Mouse (Mus musculus): Measurements from ENCODE around the gene Pbx2.

GRCm38 (mm10) chr17:34641945-34642344, 50.9 kb downstream of the Pbx2 start:
- no peak for TF ChIP-seq MAX (IDR thresholded peaks at IDR 0.05)
- no peak for TF ChIP-seq CEBPB (IDR thresholded peaks at IDR 0.05; ENCODE audit: low read depth)
- TF ChIP-seq CTCF (IDR thresholded peaks at IDR 0.05; ENCODE audit: control insufficient read depth, insufficient read depth, insufficient read length) = no peak
- no peak for TF ChIP-seq USF1 (IDR thresholded peaks at IDR 0.05; ENCODE audit: low read depth)
- no peak for TF ChIP-seq FOSL1 (IDR thresholded peaks at IDR 0.05; ENCODE audit: insufficient read depth, low read length, poor library complexity, severe bottlenecking)
